Mouse (Mus musculus): ENCODE results near the gene Slc2a12. TPM values are rescaled to one million over a fixed set of nuclear protein-coding genes. Genes with fewer than 3 reads are reported as not detected.

The Slc2a12 gene
- polyA plus RNA-seq, 1 experiment from 2014 or later, result 5.7 TPM

DNA sequence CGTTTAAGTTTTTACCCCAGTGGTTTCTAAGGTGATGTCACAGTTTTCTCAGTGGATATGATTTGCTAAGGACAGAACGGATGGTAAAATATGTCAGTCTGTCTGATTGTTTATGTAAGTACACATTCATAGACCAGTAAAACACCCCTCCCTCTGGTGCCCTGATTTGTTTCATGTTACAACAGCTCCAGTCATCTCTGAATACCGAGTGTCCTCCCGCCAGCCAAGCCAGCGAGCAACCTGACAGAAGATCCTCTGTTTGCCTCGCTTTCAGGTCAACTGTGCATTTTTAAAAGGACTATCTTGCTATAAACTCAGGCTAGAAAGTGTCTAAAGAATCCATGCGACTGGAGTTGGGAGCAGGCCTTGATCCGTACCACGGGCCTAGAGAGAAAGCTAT lies 640 bp upstream of the Slc2a12 start:
- no peaks in the 10 kb centered on the region for H3K9me3 ChIP-seq (ENCODE audit: control insufficient read depth, low read length)
- peak; percentile 38 for DNase-seq (ENCODE audit: low spot score)
- no peak overlapping the region for H3K9ac ChIP-seq (ENCODE audit: low read depth, low read length)
- ATAC-seq (ENCODE audit: low read depth), result 0 out of 2 replicates have a peak, but pooled peaks have one; percentile 12
- peaks cover 8% of the 10 kb centered on the region; the same call in 1 of the 2 replicates for H3K4me1 ChIP-seq (ENCODE audit: control insufficient read depth, insufficient read depth, low read length)
- H3K27me3 ChIP-seq (replicated peaks; ENCODE audit: control insufficient read depth, insufficient read depth, low read length), result no peaks in the 10 kb centered on the region
- H3K4me2 ChIP-seq (ENCODE audit: low read depth, low read length), result peak overlapping the region; percentile 67
- WGBS, result 33% methylated on average over 9 of the region's 9 CpGs
- no peak overlapping the region for H3K4me3 ChIP-seq (ENCODE audit: low read depth, low read length)
- no peaks in the 10 kb centered on the region for H3K36me3 ChIP-seq (ENCODE audit: control insufficient read depth, insufficient read depth, low read length)
- H3K27ac ChIP-seq (replicated peaks; ENCODE audit: low read depth, low read length), result peak overlapping the region; percentile 87

DNA sequence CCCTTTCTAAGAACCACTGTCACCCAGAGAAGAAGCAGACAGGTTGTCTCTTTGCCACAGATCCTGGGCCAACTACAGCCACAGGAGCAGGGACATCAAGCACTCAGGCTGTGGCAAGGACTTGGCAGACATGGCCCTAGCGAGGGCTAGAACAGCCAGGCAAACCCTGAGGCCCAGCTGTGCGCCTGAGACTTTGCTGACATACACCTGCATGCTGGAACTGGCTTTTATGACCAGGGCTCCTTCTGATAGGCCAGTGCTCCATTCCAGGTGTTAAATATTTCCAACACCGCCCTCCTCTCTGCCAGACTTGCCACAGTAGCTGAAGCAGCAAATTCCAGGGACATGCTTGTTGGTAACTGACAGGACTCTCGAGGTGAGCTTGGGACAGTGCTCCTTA lies 3.9 kb downstream of the Slc2a12 start:
- ATAC-seq (ENCODE audit: low read depth), result no peak
- 64% methylated on average over 4 of the region's 4 CpGs for WGBS
- H3K27ac ChIP-seq (replicated peaks; ENCODE audit: low read depth, low read length), result no peak overlapping the region

GRCm38 (mm10) chr10:22653820-22654219 lies 9.0 kb downstream of the Slc2a12 start:
- H3K4me3 ChIP-seq (ENCODE audit: low read depth, low read length), result no peak overlapping the region
- H3K4me2 ChIP-seq (ENCODE audit: low read depth, low read length), result no peak overlapping the region
- no peaks in the 10 kb centered on the region for H3K27me3 ChIP-seq (replicated peaks; ENCODE audit: control insufficient read depth, insufficient read depth, low read length)
- no peaks in the 10 kb centered on the region for H3K9me3 ChIP-seq (ENCODE audit: control insufficient read depth, low read length)
- WGBS, result 39% methylated on average over 6 of the region's 6 CpGs
- DNase-seq (ENCODE audit: low spot score), result no peak
- no peak for ATAC-seq (ENCODE audit: low read depth)
- peaks cover 8% of the 10 kb centered on the region for H3K4me1 ChIP-seq (ENCODE audit: control insufficient read depth, insufficient read depth, low read length)
- no peak overlapping the region for H3K9ac ChIP-seq (ENCODE audit: low read depth, low read length)
- H3K36me3 ChIP-seq (ENCODE audit: control insufficient read depth, insufficient read depth, low read length), result no peaks in the 10 kb centered on the region
- H3K27ac ChIP-seq (replicated peaks; ENCODE audit: low read depth, low read length), result no peak overlapping the region

More for the DNA sequence above, 3.9 kb downstream of the Slc2a12 start:
- Histone ChIP-seq H3K9me3 (ENCODE audit: control insufficient read depth, low read length) (no peaks in the 10 kb centered on the region), H3K36me3 (ENCODE audit: control insufficient read depth, insufficient read depth, low read length) (no peaks in the 10 kb centered on the region), H3K9ac (ENCODE audit: low read depth, low read length) (no peak overlapping the region), H3K4me2 (ENCODE audit: low read depth, low read length) (no peak overlapping the region), H3K4me3 (ENCODE audit: low read depth, low read length) (no peak overlapping the region), H3K4me1 (ENCODE audit: control insufficient read depth, insufficient read depth, low read length) (peaks cover 7% of the 10 kb centered on the region; the same call in 1 of the 2 replicates), H3K27me3 (replicated peaks; ENCODE audit: control insufficient read depth, insufficient read depth, low read length) (no peaks in the 10 kb centered on the region)
- peak; percentile 32 for DNase-seq (ENCODE audit: low spot score)

- H3K9me3 ChIP-seq (ENCODE audit: control insufficient read depth, low read length), result no peaks in the 10 kb centered on the region
- peaks cover 14% of the 10 kb centered on the region for H3K4me1 ChIP-seq (ENCODE audit: control insufficient read depth, insufficient read depth, low read length)
- no peak overlapping the region for H3K4me3 ChIP-seq (ENCODE audit: low read depth, low read length)
- 21% methylated on average over 23 of the region's 23 CpGs for WGBS
- peak overlapping the region; percentile 19; the same call in 1 of the 2 replicates for H3K9ac ChIP-seq (ENCODE audit: low read depth, low read length)
- no peaks in the 10 kb centered on the region for H3K36me3 ChIP-seq (ENCODE audit: control insufficient read depth, insufficient read depth, low read length)
- peak overlapping the region; percentile 46 for H3K27ac ChIP-seq (replicated peaks; ENCODE audit: low read depth, low read length)
- ATAC-seq (ENCODE audit: low read depth), result peak; percentile 92
- H3K27me3 ChIP-seq (replicated peaks; ENCODE audit: control insufficient read depth, insufficient read depth, low read length), result no peaks in the 10 kb centered on the region
- peak; percentile 93 for DNase-seq (ENCODE audit: low spot score)
- peak overlapping the region; percentile 44 for H3K4me2 ChIP-seq (ENCODE audit: low read depth, low read length)
Observed at GRCm38 (mm10) chr10:22658534-22659385, 13.9 kb downstream of the Slc2a12 start.

DNA sequence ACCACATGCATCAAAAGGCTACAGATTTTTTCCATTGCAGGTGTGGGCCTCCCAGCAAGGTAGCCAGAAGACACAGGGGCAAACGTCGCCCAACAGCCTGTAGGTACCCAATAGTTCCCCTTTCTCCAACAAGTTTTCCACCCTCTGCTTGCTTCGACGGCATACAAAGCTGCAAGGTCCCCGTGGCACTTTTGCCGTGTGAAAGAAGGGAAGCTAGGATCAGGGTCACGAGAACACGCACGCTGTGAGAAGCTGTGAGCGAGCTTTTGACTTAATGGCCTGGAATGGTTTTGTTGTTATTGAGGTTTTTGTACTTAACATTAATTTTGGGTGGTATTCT lies 14.5 kb downstream of the Slc2a12 start:
- Histone ChIP-seq H3K27me3 (replicated peaks; ENCODE audit: control insufficient read depth, insufficient read depth, low read length) (no peaks in the 10 kb centered on the region), H3K4me1 (ENCODE audit: control insufficient read depth, insufficient read depth, low read length) (peaks cover 14% of the 10 kb centered on the region), H3K9me3 (ENCODE audit: control insufficient read depth, low read length) (no peaks in the 10 kb centered on the region), H3K4me2 (ENCODE audit: low read depth, low read length) (peak overlapping the region; percentile 44; the same call in 1 of the 2 replicates), H3K36me3 (ENCODE audit: control insufficient read depth, insufficient read depth, low read length) (no peaks in the 10 kb centered on the region), H3K9ac (ENCODE audit: low read depth, low read length) (no peak overlapping the region), H3K27ac (replicated peaks; ENCODE audit: low read depth, low read length) (peak overlapping the region; percentile 46), H3K4me3 (ENCODE audit: low read depth, low read length) (no peak overlapping the region)
- DNase-seq (ENCODE audit: low spot score), result no peak
- no peak for ATAC-seq (ENCODE audit: low read depth)
- WGBS, result 84% methylated on average over 10 of the region's 10 CpGs

DNA sequence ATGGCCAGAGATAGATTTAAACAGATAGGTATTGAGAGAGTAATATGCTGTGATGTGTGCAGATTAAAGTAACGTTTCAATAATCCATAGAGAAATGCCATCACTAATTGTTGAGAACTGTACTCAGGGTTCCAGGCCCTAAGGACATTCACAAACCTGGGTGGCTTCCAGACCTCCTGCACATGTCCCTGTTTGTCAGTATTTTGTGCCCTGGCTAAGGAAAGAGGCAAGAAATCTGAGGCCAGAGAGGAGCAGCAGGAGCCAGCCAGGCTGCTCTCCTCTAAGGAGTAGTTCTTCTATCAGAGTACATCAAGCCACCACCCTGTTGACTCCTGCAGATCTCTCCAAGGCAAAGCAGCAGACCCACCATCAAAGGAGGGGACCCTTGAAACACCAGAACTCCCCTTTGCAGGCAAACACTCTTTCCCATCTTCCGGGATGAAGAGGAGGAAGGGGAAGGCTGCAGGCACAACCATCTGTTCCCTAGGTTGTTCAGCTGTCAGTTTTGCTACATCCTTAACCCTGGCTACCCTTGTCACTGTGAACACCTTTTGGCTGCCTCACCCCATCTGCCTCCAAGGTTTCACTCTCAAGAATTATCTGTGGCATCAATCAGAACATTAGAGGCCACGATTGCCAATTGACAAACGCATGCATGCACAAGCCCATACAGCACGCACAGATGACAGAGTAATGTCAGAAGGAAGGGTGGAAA lies 15.6 kb downstream of the Slc2a12 start:
- Histone ChIP-seq H3K9ac (ENCODE audit: low read depth, low read length) (no peak overlapping the region), H3K4me2 (ENCODE audit: low read depth, low read length) (no peak overlapping the region), H3K36me3 (ENCODE audit: control insufficient read depth, insufficient read depth, low read length) (no peaks in the 10 kb centered on the region), H3K4me3 (ENCODE audit: low read depth, low read length) (no peak overlapping the region), H3K9me3 (ENCODE audit: control insufficient read depth, low read length) (no peaks in the 10 kb centered on the region), H3K27me3 (replicated peaks; ENCODE audit: control insufficient read depth, insufficient read depth, low read length) (no peaks in the 10 kb centered on the region), H3K27ac (replicated peaks; ENCODE audit: low read depth, low read length) (no peak overlapping the region), H3K4me1 (ENCODE audit: control insufficient read depth, insufficient read depth, low read length) (peaks cover 14% of the 10 kb centered on the region)
- no peak for ATAC-seq (ENCODE audit: low read depth)
- 87% methylated on average over 5 of the region's 5 CpGs for WGBS
- no peak for DNase-seq (ENCODE audit: low spot score)

DNA sequence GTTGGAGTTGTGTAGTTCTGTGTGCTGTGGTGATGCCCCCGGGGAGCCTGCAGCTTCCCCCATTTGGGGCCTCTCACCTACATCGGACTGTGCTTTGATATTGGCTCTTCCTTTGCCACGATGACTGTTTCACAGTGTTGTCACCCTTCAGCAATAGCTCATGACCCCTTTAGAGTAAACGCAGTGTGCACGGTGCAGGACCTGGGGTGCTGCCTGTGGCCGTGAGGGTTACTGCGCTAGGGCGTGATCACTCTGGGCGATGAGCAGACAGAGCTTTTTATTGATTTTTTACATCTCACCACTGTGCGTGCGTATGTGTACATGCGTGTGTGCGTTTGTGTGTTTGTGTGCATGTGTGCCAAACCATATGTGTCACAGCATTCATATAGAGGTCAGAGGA lies 23.7 kb downstream of the Slc2a12 start:
- no peaks in the 10 kb centered on the region for H3K27me3 ChIP-seq (replicated peaks; ENCODE audit: control insufficient read depth, insufficient read depth, low read length)
- DNase-seq (ENCODE audit: low spot score) (no peak), ATAC-seq (ENCODE audit: low read depth) (no peak)
- no peaks in the 10 kb centered on the region for H3K9me3 ChIP-seq (ENCODE audit: control insufficient read depth, low read length)
- WGBS, result 84% methylated on average over 13 of the region's 13 CpGs
- H3K36me3 ChIP-seq (ENCODE audit: control insufficient read depth, insufficient read depth, low read length), result no peaks in the 10 kb centered on the region
- no peaks in the 10 kb centered on the region for H3K4me1 ChIP-seq (ENCODE audit: control insufficient read depth, insufficient read depth, low read length)
- no peak overlapping the region for H3K4me2 ChIP-seq (ENCODE audit: low read depth, low read length)
- no peak overlapping the region for H3K4me3 ChIP-seq (ENCODE audit: low read depth, low read length)
- H3K27ac ChIP-seq (replicated peaks; ENCODE audit: low read depth, low read length), result no peak overlapping the region
- H3K9ac ChIP-seq (ENCODE audit: low read depth, low read length), result no peak overlapping the region

GRCm38 (mm10) chr10:22674176-22674575 lies 29.4 kb downstream of the Slc2a12 start:
- Histone ChIP-seq H3K9me3 (ENCODE audit: control insufficient read depth, low read length) (peaks cover 7% of the 10 kb centered on the region; the same call in 1 of the 2 replicates), H3K4me1 (ENCODE audit: control insufficient read depth, insufficient read depth, low read length) (peaks cover 6% of the 10 kb centered on the region), H3K36me3 (ENCODE audit: control insufficient read depth, insufficient read depth, low read length) (no peaks in the 10 kb centered on the region), H3K27me3 (replicated peaks; ENCODE audit: control insufficient read depth, insufficient read depth, low read length) (no peaks in the 10 kb centered on the region), H3K27ac (replicated peaks; ENCODE audit: low read depth, low read length) (no peak overlapping the region), H3K9ac (ENCODE audit: low read depth, low read length) (no peak overlapping the region), H3K4me3 (ENCODE audit: low read depth, low read length) (no peak overlapping the region), H3K4me2 (ENCODE audit: low read depth, low read length) (no peak overlapping the region)
- 94% methylated on average over 8 of the region's 8 CpGs for WGBS
- DNase-seq (ENCODE audit: low spot score), result no peak
- ATAC-seq (ENCODE audit: low read depth), result no peak
